Mouse (Mus musculus): ENCODE measurements at regions not wholly inside any gene's neighbourhood (a gene's known extent, or its start where the extent isn't known, plus 50 kb on each side); places are given as distances from the start of the nearest gene placed in this dataset. TPM values are rescaled to one million over a fixed set of nuclear protein-coding genes. Genes with fewer than 3 reads are reported as not detected.

- 63% methylated on average over 3 of the region's 3 CpGs for WGBS
Measured at GRCm38 (mm10) chr4:81505096-81505495, 62.5 kb upstream of the Mpdz start.

DNA sequence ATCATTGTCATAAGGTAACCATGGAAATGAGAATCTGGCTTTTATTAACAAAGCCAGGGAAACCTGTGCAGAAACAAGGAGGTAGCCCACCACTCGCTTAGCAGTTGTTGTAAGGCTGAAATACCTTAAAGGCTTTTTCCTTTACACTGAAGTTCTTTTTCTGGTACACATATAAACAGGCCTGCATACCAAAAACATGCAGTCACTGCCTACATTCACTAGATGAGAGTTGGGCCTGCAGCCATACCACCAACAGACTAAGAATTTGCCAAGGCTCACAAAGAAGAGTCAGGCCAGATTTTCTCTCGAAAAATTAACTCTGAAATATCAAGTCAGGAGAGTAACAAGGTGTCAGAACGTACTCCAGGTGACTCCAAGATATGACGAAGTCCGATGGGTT lies 61.3 kb upstream of the Mpdz start:
- ATAC-seq (ENCODE audit: low read depth), result no peak
- no peak overlapping the region for H3K9ac ChIP-seq (replicated peaks; ENCODE audit: low read depth, low read length)
- H3K9me3 ChIP-seq (ENCODE audit: control insufficient read depth, low read length), result no peaks in the 10 kb centered on the region

More at GRCm38 (mm10) chr4:81505096-81505495, 62.5 kb upstream of the Mpdz start:
- H3K36me3 ChIP-seq (ENCODE audit: control insufficient read depth, insufficient read depth, low read length), result no peaks in the 10 kb centered on the region
- ATAC-seq (ENCODE audit: low read depth), result no peak
- no peaks in the 10 kb centered on the region for H3K27me3 ChIP-seq (ENCODE audit: control insufficient read depth, insufficient read depth, low read length)
- H3K27ac ChIP-seq (ENCODE audit: low read depth, low read length), result no peak overlapping the region
- H3K9me3 ChIP-seq (ENCODE audit: control insufficient read depth, low read length), result no peaks in the 10 kb centered on the region
- no peak overlapping the region for H3K4me3 ChIP-seq (ENCODE audit: low read depth, low read length)
- H3K4me2 ChIP-seq (ENCODE audit: low read depth, low read length), result no peak overlapping the region
- H3K9ac ChIP-seq (replicated peaks; ENCODE audit: low read depth, low read length), result no peak overlapping the region
- no peaks in the 10 kb centered on the region for H3K4me1 ChIP-seq (ENCODE audit: control insufficient read depth, insufficient read depth, low read length)

GRCm38 (mm10) chr4:81501802-81502201 lies 59.2 kb upstream of the Mpdz start:
- no peak overlapping the region for H3K27ac ChIP-seq (ENCODE audit: low read depth, low read length)
- no peaks in the 10 kb centered on the region for H3K4me1 ChIP-seq (ENCODE audit: control insufficient read depth, insufficient read depth, low read length)
- H3K36me3 ChIP-seq (ENCODE audit: control insufficient read depth, insufficient read depth, low read length), result no peaks in the 10 kb centered on the region
- no peak for ATAC-seq (ENCODE audit: low read depth)
- no peaks in the 10 kb centered on the region for H3K27me3 ChIP-seq (ENCODE audit: control insufficient read depth, insufficient read depth, low read length)
- no peak overlapping the region for H3K4me2 ChIP-seq (ENCODE audit: low read depth, low read length)
- H3K9me3 ChIP-seq (ENCODE audit: control insufficient read depth, low read length), result no peaks in the 10 kb centered on the region
- 85% methylated on average over 5 of the region's 5 CpGs for WGBS
- H3K4me3 ChIP-seq (ENCODE audit: low read depth, low read length), result no peak overlapping the region
- H3K9ac ChIP-seq (replicated peaks; ENCODE audit: low read depth, low read length), result no peak overlapping the region

More for the DNA sequence above, 61.3 kb upstream of the Mpdz start:
- H3K27ac ChIP-seq (ENCODE audit: low read depth, low read length), result no peak overlapping the region
- H3K27me3 ChIP-seq (ENCODE audit: control insufficient read depth, insufficient read depth, low read length), result no peaks in the 10 kb centered on the region
- no peaks in the 10 kb centered on the region for H3K36me3 ChIP-seq (ENCODE audit: control insufficient read depth, insufficient read depth, low read length)
- WGBS, result 85% methylated on average over 5 of the region's 5 CpGs
- H3K4me1 ChIP-seq (ENCODE audit: control insufficient read depth, insufficient read depth, low read length), result no peaks in the 10 kb centered on the region
- H3K4me3 ChIP-seq (ENCODE audit: low read depth, low read length), result no peak overlapping the region
- H3K4me2 ChIP-seq (ENCODE audit: low read depth, low read length), result no peak overlapping the region

- Histone ChIP-seq H3K4me1 (ENCODE audit: control insufficient read depth, insufficient read depth, low read length) (no peaks in the 10 kb centered on the region), H3K9ac (replicated peaks; ENCODE audit: low read depth, low read length) (no peak overlapping the region), H3K27me3 (ENCODE audit: control insufficient read depth, insufficient read depth, low read length) (no peaks in the 10 kb centered on the region), H3K4me2 (ENCODE audit: low read depth, low read length) (no peak overlapping the region), H3K27ac (ENCODE audit: low read depth, low read length) (no peak overlapping the region), H3K4me3 (ENCODE audit: low read depth, low read length) (no peak overlapping the region), H3K36me3 (ENCODE audit: control insufficient read depth, insufficient read depth, low read length) (no peaks in the 10 kb centered on the region), H3K9me3 (ENCODE audit: control insufficient read depth, low read length) (no peaks in the 10 kb centered on the region)
- ATAC-seq (ENCODE audit: low read depth), result no peak
- 48% methylated on average over 2 of the region's 2 CpGs for WGBS
Measured at GRCm38 (mm10) chr4:81498133-81498532, 55.5 kb upstream of the Mpdz start.

GRCm38 (mm10) chr4:81492811-81493210 lies 50.2 kb upstream of the Mpdz start:
- H3K4me1 ChIP-seq (ENCODE audit: control insufficient read depth, insufficient read depth, low read length), result no peaks in the 10 kb centered on the region

More at GRCm38 (mm10) chr4:81492811-81493210, 50.2 kb upstream of the Mpdz start:
- no peak overlapping the region for H3K4me3 ChIP-seq (ENCODE audit: low read depth, low read length)
- no peak overlapping the region for H3K4me2 ChIP-seq (ENCODE audit: low read depth, low read length)
- H3K27me3 ChIP-seq (ENCODE audit: control insufficient read depth, insufficient read depth, low read length), result no peaks in the 10 kb centered on the region
- no peaks in the 10 kb centered on the region for H3K36me3 ChIP-seq (ENCODE audit: control insufficient read depth, insufficient read depth, low read length)
- no peak overlapping the region for H3K9ac ChIP-seq (replicated peaks; ENCODE audit: low read depth, low read length)
- no peaks in the 10 kb centered on the region for H3K9me3 ChIP-seq (ENCODE audit: control insufficient read depth, low read length)
- no peak overlapping the region for H3K27ac ChIP-seq (ENCODE audit: low read depth, low read length)
- no peak for ATAC-seq (ENCODE audit: low read depth)
- 86% methylated on average over 3 of the region's 3 CpGs for WGBS

Small RNAs in the stretch of these regions (microRNA-seq; reads per million reads assigned to microRNA genes)
- not detected for gene Gm22402
